Mouse (Mus musculus) liver (tissue): ENCODE measurements around the gene Dgke.
A peak's percentile ranks its signal among the peaks of the same experiment; 100 is the strongest.
"Not testable (repeated sequence)": the region's sequence is repeated elsewhere in the genome, so short reads cannot be mapped to it uniquely, and the experiment has no call there.

Experiments used
- DNase-seq: peaks from one replicate; pipeline ENCODE4 v3.0.0-alpha.2; 2020; ENCODE audit warnings: mixed read lengths

Dgke gene

DNA sequence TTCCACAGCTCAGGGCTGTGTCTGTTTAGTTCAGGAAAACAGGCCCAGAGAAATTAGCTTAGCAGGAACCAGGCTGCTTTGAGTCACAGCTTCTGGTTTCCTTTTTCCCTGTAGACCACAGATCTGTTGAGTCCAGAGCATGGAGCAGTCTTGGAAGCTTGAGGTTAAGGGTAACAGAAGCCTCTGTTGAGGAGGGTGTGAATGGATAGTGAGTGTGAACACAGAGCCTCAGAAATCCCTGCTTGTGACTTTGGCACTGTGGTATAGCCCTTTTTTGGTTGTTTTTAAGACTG is 66.2 kb downstream of the Dgke start:
- DNase-seq, result no peak

DNA sequence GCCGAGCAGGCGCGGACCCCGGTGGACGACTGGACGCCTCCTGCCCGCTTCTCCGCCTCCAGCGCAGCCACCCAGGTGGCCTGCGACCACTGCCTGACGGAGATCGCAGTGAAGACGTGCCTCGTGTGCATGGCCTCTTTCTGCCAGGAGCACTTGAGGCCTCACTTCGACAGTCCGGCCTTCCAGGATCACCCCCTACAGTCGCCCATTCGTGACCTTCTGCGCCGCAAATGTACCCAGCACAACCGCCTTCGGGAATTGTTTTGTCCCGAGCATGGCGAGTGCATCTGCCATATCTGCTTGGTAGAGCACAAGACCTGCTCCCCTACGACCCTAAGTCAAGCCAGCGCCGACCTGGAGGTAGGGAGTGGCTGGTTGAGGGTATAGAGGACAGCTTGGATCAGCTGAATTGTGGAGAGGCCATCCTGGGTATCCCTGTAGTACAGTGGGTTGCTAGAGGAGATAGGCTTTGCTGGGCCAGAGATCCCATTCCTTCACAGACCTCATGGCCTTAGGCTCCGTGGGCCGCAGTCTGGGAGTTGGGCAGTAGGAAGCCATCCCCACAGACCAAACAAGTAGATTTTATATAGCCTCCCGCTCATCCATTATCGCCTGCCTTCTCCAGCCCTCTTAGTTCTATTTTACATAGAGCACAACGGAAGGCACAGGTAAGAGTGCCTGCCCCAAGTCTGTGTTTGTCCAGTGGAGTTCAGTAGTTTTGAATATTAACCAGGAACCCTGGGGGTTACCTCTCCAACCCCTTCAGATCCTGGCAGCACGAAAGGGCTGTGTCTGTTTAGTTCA is 66.7 kb downstream of the Dgke start:
- DNase-seq, result peak; percentile 33

- peak; percentile 95 for DNase-seq
Observed at GRCm38 (mm10) chr11:88998974-88999722, 67.5 kb downstream of the Dgke start, which contains the start of gene Trim25. Gene Trim25 (plus strand): TSS chr11:88999376.

DNA sequence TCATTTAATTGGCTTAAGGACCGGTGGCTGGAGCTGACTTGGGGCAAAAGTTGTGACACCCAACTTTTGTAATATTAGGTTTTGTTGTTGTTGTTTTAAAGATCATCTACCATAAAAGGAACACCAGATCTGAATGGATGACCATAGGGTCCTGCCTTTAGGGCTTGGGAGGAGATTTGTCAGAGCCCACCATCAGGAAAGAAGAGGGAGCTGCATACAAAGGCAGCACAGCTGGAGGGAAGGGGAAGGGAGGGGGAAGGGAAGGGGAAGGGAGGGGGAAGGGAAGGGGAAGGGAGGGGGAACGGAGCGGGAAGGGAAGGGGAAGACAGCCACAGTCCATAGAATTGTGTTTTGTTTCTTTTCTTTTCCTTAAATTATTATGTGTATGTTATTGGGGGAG is 68.2 kb downstream of the Dgke start:
- DNase-seq, result no peak

DNA sequence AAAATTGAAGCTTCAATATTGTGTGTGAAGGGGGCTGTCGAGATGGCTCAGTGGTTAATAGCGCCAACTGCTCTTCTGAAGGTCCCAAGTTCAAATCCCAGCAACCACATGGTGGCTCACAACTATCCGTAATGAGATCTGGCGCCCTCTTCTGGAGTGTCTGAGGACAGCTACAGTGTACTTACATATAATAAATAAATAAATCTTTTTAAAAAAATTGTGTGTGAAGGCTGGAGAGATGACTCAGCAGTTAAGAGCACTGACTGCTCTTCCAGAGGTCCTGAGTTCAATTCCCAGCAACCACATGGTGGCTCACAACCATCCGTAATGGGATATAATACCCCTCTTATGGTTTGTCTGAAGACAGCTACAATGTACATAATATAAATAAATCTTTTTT is 69.3 kb downstream of the Dgke start:
- not testable (repeated sequence) for DNase-seq

DNA sequence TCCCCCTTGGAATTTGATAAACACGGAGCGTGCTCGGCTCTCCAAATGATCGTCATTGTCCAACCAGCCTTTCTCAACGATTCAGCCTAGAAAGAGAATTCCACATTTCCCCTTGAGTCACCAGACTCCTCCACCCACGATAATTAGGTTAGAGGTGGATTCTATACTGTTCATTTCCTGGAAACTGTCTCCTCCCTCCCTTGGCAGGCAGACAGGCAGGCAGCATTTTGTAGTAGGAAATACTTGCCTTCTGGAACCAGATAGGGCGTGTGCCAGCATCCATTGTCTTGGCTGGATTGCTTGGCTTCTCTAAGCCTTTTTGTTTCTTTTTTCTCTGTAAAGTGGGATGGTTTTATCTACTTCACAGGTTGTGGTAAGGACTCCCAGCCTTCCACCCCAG is 70.2 kb downstream of the Dgke start:
- no peak for DNase-seq

DNA sequence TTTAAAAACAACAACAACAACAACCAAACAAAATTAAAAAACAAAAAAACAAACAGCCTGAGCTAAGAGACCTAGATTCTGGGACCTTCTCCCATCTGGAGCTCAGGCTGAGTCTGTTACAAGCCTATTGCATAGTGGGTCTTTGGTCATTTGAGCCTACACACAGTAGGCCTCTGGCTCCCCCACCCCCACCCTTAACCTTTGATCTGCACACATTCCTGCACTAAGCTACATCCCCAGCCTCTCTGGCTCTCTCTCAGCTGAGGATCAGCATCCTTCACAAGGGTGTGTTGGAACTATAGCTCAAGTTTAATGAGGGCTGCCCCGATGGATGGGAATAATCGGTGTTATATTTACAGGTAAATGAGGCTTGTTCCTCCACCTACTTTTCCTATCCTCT is 71.0 kb downstream of the Dgke start:
- no peak for DNase-seq

GRCm38 (mm10) chr11:88994492-88994891 is 72.2 kb downstream of the Dgke start:
- DNase-seq, result no peak

- peak; percentile 64 for DNase-seq
Observed at GRCm38 (mm10) chr11:88993625-88994024, 73.0 kb downstream of the Dgke start.

- no peak for DNase-seq
Observed at GRCm38 (mm10) chr11:88993186-88993585, 73.5 kb downstream of the Dgke start.

- DNase-seq, result peak; percentile 24
Observed at GRCm38 (mm10) chr11:88989530-88989929, 77.1 kb downstream of the Dgke start.

- no peak for DNase-seq
Observed at GRCm38 (mm10) chr11:88988956-88989355, 77.7 kb downstream of the Dgke start.

GRCm38 (mm10) chr11:88986616-88987015 is 80.0 kb downstream of the Dgke start:
- DNase-seq, result no peak
